Mouse (Mus musculus) brain, embryonic 14.5 days (tissue): ENCODE results near the gene Rab3il1.

Experiments used
- CTCF ChIP-seq: fragments of 200-500 bp; IDR thresholded peaks from 2 replicates; pipeline ENCODE4 v1.5.1; 2012; ENCODE audit warnings: inconsistent platforms, mild to moderate bottlenecking, moderate library complexity, borderline replicate concordance; ENCODE audit not compliant: insufficient read depth, insufficient read length; ENCODE audit errors: extremely low read depth
- POLR2A ChIP-seq: fragments of 200-500 bp; IDR thresholded peaks from 2 replicates; pipeline ENCODE4 v1.6.1; 2012; ENCODE audit warnings: mild to moderate bottlenecking, inconsistent platforms, borderline replicate concordance; ENCODE audit not compliant: poor library complexity, insufficient read depth, insufficient read length, severe bottlenecking; ENCODE audit errors: extremely low read depth

DNA sequence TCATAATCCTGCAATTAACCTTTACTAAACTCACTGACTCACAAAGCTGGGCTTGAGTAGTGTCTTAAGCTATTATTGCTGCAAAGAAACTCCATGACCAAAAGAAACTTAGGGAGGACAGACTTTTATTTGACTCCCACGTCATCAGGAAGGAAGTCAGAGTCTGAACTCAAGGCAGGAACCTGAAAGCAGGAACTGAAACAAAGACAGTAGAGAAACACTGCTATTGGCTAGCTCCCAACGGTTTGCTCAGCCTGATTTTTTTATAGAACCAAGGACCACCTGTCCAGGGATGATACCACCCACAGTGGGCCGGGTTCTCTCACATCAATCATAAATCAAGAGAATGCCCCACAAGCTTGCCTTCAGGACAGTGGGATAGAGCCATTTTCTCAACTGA lies 49.1 kb upstream of the Rab3il1 start:
- TF ChIP-seq POLR2A (no peak), CTCF (no peak)
